Mouse (Mus musculus) stomach, embryonic 15.5 days (tissue): ENCODE data around the gene Slc22a13. TPM values are rescaled to one million over a fixed set of nuclear protein-coding genes. Genes with fewer than 3 reads are reported as not detected.
"Not testable (repeated sequence)": the region's sequence is repeated elsewhere in the genome, so short reads cannot be mapped to it uniquely, and the experiment has no call there.

Experiments
- ATAC-seq: fragments of 200-750 bp; cut with Nextera tagmentation; 2 replicates; pipeline ENCODE4 v1.8.0; 2017; ENCODE audit warnings: low read depth, moderate number of reproducible peaks, moderate TSS enrichment; ENCODE audit not compliant: insufficient read depth, low FRiP score
- H3K27ac ChIP-seq: fragments of 300-500 bp; sonication (generic); 2 replicates; pipeline ENCODE4 v1.5.1; 2015; ENCODE audit warnings: mild to moderate bottlenecking, inconsistent platforms
- H3K27me3 ChIP-seq: fragments of 300-500 bp; sonication (generic); replicated peaks from 2 replicates; pipeline ENCODE4 v1.6.1; 2015; ENCODE audit warnings: inconsistent platforms
- H3K36me3 ChIP-seq: fragments of 300-500 bp; sonication (generic); 2 replicates; pipeline ENCODE4 v1.6.1; 2015; ENCODE audit warnings: inconsistent platforms
- H3K4me1 ChIP-seq: fragments of 300-500 bp; sonication (generic); 2 replicates; pipeline ENCODE4 v1.6.1; 2015; ENCODE audit warnings: inconsistent platforms
- H3K4me2 ChIP-seq: fragments of 300-500 bp; sonication (generic); 2 replicates; pipeline ENCODE4 v1.6.1; 2015; ENCODE audit warnings: mild to moderate bottlenecking, inconsistent platforms
- H3K4me3 ChIP-seq: fragments of 300-500 bp; sonication (generic); replicated peaks from 2 replicates; pipeline ENCODE4 v1.5.1; 2015; ENCODE audit warnings: inconsistent platforms
- H3K9ac ChIP-seq: fragments of 300-500 bp; sonication (generic); 2 replicates; pipeline ENCODE4 v1.6.1; 2015; ENCODE audit warnings: inconsistent platforms
- H3K9me3 ChIP-seq: fragments of 300-500 bp; sonication (generic); 2 replicates; pipeline ENCODE4 v1.6.1; 2016; ENCODE audit warnings: inconsistent platforms
- WGBS: fragments of 180-500 bp; shearing (Covaris S2); methylation state at CpG from one replicate; pipeline ENCODE4 v1.1.7; 2015; 5-methylcytosine and 5-hydroxymethylcytosine counted together
- polyA plus RNA-seq: library from polyadenylated mRNA; unstranded; fragments of >200 nt; fragmentation: Nextera tagmentation; extraction: Ambion mirVana; gene quantifications from 2 replicates; pipeline ENCODE4 v1.2.1, GENCODE M21; 2015

The Slc22a13 gene
- polyA plus RNA-seq, 1 experiment from 2014 or later = not detected

DNA sequence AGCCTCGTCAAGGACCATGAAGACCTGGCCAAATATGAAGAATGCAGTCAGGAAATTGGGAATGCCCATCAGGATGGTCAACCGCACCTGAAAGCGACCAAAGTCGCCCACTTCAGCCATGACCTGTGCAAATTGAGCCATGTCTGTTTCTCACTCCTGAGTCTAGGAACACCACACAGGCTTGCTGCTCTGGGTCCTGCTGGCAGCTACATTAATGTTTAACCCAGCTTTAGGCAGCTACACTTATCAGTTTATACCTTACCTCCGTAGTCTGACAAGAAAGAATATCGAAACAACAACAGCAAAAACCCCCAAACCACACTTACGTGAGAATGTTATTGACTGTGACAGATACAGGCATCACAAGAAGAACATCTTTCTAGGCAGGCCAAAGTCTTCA is 22.7 kb upstream of the Slc22a13 start:
- no peaks in the 10 kb centered on the region for H3K9me3 ChIP-seq
- H3K4me2 ChIP-seq = no peak overlapping the region
- H3K27me3 ChIP-seq = no peaks in the 10 kb centered on the region
- H3K9ac ChIP-seq = no peak overlapping the region
- H3K36me3 ChIP-seq = no peaks in the 10 kb centered on the region
- no peak overlapping the region for H3K4me3 ChIP-seq
- ATAC-seq = no peak
- no peak overlapping the region for H3K27ac ChIP-seq
- H3K4me1 ChIP-seq = no peaks in the 10 kb centered on the region
- WGBS = 75% methylated on average over 7 of the region's 7 CpGs

DNA sequence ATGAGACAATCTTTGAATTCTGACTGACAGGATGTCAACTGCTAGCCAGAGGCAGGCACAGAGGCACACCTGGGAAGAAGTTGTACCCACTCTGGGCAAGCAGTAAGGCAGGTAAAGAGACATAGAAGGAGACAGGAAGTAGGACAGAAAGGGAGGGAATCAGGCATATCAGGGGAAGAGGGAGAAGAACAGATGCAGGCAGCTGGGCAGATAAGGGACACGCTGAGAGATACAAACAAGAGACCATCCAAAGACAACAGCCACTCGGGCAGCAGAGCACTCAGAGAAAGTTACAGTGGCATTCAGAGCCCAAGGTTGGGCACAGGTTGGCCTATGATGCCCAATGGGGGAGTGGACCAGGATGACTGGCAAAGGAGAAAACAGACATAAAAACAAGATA is 21.9 kb upstream of the Slc22a13 start:
- no peak overlapping the region for H3K4me2 ChIP-seq
- H3K4me3 ChIP-seq = no peak overlapping the region
- WGBS = 64% methylated on average over 2 of the region's 2 CpGs
- H3K36me3 ChIP-seq = no peaks in the 10 kb centered on the region
- no peaks in the 10 kb centered on the region for H3K4me1 ChIP-seq
- no peaks in the 10 kb centered on the region for H3K27me3 ChIP-seq
- H3K9ac ChIP-seq = no peak overlapping the region
- H3K9me3 ChIP-seq = no peaks in the 10 kb centered on the region
- no peak overlapping the region for H3K27ac ChIP-seq
- ATAC-seq = no peak

DNA sequence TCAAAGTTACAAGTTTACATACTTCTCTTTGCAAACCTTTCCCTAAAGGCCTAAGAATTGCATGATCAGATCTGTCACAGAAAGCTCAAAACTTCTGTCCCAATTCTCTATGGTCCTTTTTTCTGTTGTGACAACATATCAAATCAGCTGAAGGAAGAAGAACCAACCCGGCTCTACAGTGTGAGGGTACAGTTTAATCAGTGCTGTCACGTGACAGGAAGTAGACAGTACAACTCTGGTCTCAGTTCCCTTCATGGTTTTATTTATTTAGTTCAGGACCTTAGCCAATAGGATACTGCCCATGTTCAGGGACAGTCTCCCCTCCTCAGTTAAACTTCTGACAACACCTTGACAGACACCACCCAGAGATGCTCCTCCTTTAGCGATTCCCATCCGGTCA is 11.4 kb upstream of the Slc22a13 start:
- Histone ChIP-seq H3K4me3 (no peak overlapping the region), H3K4me2 (no peak overlapping the region), H3K27ac (no peak overlapping the region), H3K4me1 (no peaks in the 10 kb centered on the region), H3K36me3 (peaks cover 6% of the 10 kb centered on the region; the same call in 1 of the 2 replicates), H3K9me3 (0 out of 2 replicates have a peak, but pooled peaks cover 4% of the 10 kb centered on the region), H3K27me3 (no peaks in the 10 kb centered on the region), H3K9ac (no peak overlapping the region)
- 78% methylated on average over 4 of the region's 4 CpGs for WGBS
- ATAC-seq = no peak

DNA sequence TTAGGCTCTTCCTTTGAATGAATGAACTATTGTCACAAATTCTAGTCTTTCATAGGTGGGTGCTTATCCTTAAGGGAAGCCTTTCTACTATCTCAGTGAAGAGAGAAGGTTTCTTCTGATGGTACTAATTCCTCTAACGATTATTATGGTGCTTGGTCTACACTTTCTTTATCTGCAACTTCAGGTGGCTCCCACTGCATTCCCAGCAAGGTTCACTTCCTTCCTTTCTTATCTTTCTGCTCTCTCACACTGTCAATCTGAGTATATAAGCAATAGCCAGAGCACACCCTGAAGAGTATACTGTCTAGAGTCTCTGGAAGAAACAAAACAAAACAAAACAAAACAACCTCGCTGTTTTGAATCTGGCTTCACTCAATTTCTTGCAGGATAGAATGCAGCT is 10.8 kb upstream of the Slc22a13 start:
- WGBS = 85% methylated on average over 2 of the region's 2 CpGs
- Histone ChIP-seq H3K4me2 (no peak overlapping the region), H3K36me3 (peaks cover 4% of the 10 kb centered on the region; the same call in 1 of the 2 replicates), H3K27ac (no peak overlapping the region), H3K9ac (no peak overlapping the region), H3K4me3 (no peak overlapping the region), H3K4me1 (no peaks in the 10 kb centered on the region), H3K9me3 (0 out of 2 replicates have a peak, but pooled peaks cover 4% of the 10 kb centered on the region), H3K27me3 (no peaks in the 10 kb centered on the region)
- ATAC-seq = no peak

DNA sequence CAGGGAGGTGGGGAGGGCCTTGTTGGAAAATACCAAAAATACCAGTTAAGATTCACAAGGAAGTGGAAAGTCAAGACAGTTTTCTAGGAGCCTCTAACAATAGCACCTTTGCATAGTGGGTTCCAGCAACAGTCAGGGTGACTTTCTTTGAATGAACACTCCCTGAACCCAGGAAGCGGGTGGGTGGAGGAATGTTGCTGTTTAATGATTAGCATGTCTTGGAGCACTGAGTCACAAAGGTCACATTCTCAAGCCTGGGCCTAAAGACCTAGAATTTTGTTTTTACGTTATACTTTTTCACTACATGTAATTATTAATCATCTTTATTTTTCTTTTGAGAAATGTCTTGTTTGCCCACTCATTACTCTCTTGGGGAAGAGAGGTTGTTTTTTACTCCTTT is 6.4 kb upstream of the Slc22a13 start:
- not testable (repeated sequence) for H3K4me3 ChIP-seq, H3K27ac ChIP-seq

DNA sequence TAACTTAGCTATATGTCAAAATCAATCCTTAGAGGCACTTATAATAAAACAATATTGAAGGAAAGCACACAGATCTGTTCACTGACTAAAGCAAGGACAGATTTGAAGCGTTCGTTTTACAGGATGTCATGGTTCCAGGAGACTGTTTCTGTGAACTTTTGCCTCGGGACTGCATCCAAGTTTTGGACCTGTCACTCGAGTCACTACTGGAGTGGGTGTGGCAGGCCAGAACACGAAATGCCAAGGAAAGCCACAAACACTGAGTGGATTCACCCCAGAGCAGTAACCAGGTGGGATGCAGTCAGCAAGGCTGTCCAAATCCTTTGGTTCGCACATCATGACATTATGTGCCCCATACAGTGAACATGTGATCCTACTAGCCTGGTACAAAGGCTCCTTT is 5.7 kb upstream of the Slc22a13 start:
- Histone ChIP-seq H3K9me3 (no peaks in the 10 kb centered on the region), H3K36me3 (no peaks in the 10 kb centered on the region), H3K4me1 (no peaks in the 10 kb centered on the region), H3K27me3 (no peaks in the 10 kb centered on the region), H3K9ac (no peak overlapping the region), H3K4me3 (no peak overlapping the region), H3K4me2 (no peak overlapping the region), H3K27ac (no peak overlapping the region)
- 84% methylated on average over 6 of the region's 6 CpGs for WGBS
- ATAC-seq = no peak

More for the DNA sequence above, 6.4 kb upstream of the Slc22a13 start:
- H3K9ac ChIP-seq, ATAC-seq, H3K4me2 ChIP-seq, H3K9me3 ChIP-seq, H3K27me3 ChIP-seq, H3K36me3 ChIP-seq, H3K4me1 ChIP-seq: not testable (repeated sequence)
- whole genome bisulfite sequencing = 66% methylated on average over 2 of the region's 2 CpGs

DNA sequence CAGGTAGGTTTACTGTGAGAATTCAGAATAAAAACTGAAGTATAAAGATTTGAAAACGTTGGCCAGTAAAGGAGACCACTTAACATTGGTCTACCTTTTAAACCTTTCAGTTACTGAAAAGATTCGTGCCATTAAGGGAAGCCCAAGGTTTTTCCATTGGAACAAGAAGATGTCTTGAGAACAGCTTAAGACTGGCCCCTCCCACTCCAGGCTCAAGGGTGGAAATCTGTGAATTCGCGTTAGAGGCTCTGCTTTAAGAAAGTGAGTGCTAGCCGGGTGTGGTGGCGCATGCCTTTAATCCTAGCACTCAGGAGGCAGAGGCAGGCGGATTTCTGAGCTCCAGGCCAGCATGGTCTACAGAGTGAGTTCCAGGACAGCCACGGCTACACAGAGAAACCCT is 4.1 kb upstream of the Slc22a13 start:
- Histone ChIP-seq H3K27ac (no peak overlapping the region), H3K4me1 (no peaks in the 10 kb centered on the region), H3K9ac (no peak overlapping the region), H3K4me3 (no peak overlapping the region), H3K4me2 (no peak overlapping the region), H3K36me3 (no peaks in the 10 kb centered on the region), H3K9me3 (no peaks in the 10 kb centered on the region), H3K27me3 (no peaks in the 10 kb centered on the region)
- WGBS = 82% methylated on average over 8 of the region's 8 CpGs
- no peak for ATAC-seq

DNA sequence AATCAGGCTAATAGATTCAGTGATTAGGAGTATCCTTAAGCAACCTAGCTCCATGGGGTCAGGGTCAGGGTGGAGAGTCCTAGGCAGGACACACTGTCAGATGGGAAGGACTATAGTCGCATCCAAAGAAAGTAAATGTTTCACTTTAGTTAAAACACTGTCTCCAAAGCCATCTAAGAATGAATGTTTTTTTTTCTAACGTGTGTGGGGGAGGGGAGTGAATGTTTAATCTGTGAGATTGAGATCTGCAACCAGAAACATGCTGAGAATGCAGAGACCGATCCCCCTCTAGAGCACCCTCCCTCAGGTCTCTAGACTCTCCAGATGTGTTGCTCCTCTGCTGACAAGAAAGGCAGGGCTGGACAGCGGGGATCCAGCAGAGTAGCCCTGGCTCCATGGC is 1.8 kb downstream of the Slc22a13 start:
- no peak for ATAC-seq
- no peak overlapping the region for H3K27ac ChIP-seq
- H3K9me3 ChIP-seq = no peaks in the 10 kb centered on the region
- no peaks in the 10 kb centered on the region for H3K4me1 ChIP-seq
- no peaks in the 10 kb centered on the region for H3K27me3 ChIP-seq
- H3K4me2 ChIP-seq = no peak overlapping the region
- H3K9ac ChIP-seq = no peak overlapping the region
- no peaks in the 10 kb centered on the region for H3K36me3 ChIP-seq
- WGBS = 51% methylated on average over 4 of the region's 4 CpGs
- H3K4me3 ChIP-seq = no peak overlapping the region

DNA sequence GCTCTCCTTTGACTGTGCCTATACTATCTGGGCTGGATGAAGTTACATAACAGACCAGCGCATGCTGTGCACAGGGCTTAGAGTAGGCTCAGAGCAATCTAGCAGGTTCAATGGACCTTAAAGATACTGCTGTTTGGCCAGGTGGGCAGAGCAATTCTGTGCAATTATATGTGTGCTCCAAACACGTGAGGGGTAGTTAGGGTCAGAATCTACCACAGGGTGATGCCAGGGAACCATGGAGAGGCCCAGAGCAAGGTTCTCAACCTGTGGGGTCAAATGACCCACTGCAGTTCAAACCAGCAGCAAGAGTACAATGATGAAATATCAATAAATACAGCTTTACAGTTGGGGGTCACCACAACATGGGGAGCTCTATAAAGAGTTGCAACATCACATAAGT is 2.2 kb downstream of the Slc22a13 start:
- Histone ChIP-seq H3K9me3 (no peaks in the 10 kb centered on the region), H3K4me3 (no peak overlapping the region), H3K9ac (no peak overlapping the region), H3K4me2 (no peak overlapping the region), H3K27me3 (no peaks in the 10 kb centered on the region), H3K4me1 (no peaks in the 10 kb centered on the region), H3K27ac (no peak overlapping the region), H3K36me3 (no peaks in the 10 kb centered on the region)
- WGBS = 68% methylated on average over 2 of the region's 2 CpGs
- no peak for ATAC-seq

DNA sequence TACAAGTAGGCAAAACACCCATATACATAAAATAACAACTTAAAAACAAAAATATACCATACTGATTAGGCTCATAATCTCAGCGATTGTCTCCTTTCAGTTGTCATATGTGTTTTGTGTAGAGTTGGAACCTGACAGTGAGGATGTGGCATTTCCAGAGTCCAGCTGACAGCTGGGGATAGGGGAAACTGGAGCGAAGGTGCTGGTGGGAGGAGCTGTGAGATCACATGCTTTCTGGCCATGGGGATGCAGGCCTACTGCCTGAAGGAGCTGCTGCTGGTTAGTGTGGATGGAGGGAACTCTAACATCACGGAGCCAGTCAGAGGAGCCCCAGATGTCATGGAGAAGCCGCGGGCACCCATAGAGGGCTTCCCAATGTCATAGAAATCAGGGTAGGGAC is 3.1 kb downstream of the Slc22a13 start:
- Histone ChIP-seq H3K27ac (no peak overlapping the region), H3K4me3 (no peak overlapping the region), H3K9me3 (no peaks in the 10 kb centered on the region), H3K27me3 (no peaks in the 10 kb centered on the region), H3K9ac (no peak overlapping the region), H3K4me2 (no peak overlapping the region), H3K4me1 (no peaks in the 10 kb centered on the region), H3K36me3 (no peaks in the 10 kb centered on the region)
- WGBS = 86% methylated on average over 5 of the region's 5 CpGs
- no peak for ATAC-seq

DNA sequence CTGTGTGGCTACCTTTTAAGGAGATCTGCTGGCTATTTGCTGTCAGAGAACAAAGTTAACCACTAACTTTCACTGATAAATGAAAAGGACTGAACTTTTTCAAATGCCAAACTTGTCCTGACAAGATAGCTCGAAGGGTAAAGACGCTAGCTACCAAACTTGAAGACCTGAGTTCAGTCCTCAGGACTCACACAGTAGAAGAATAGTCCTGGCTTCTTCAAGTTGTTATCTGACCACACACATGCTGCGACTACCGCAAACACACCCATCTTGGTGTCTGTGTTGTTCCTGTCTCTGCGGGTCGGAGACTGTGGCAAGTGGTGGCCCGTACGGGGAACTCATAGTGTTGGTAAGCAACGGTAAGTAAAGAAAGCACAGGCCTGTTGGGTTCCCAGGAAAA is 5.3 kb downstream of the Slc22a13 start:
- H3K9ac ChIP-seq = no peak overlapping the region
- H3K36me3 ChIP-seq = no peaks in the 10 kb centered on the region
- H3K4me3 ChIP-seq = no peak overlapping the region
- no peak overlapping the region for H3K27ac ChIP-seq
- no peak overlapping the region for H3K4me2 ChIP-seq
- no peaks in the 10 kb centered on the region for H3K27me3 ChIP-seq
- no peak for ATAC-seq
- no peaks in the 10 kb centered on the region for H3K4me1 ChIP-seq
- WGBS = 91% methylated on average over 9 of the region's 9 CpGs
- H3K9me3 ChIP-seq = no peaks in the 10 kb centered on the region

DNA sequence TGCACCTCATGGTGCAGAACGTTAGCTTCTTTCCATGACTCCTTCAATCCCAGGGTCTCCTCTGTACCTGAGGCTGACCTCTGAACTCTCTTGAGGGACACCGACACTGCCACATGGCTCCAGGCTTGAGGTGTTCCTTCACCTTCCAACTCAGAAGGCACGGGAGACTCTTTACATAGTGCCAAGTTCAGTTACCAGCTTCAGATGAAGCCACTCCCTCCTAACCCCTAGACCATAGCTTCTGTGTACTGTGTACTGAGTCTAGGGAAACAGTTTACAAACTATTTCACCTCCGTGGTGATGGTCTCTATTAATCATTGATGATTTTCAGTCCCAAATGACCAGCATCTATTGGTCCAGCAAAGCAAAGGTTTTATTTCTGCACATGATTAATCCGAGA is 7.2 kb downstream of the Slc22a13 start:
- Histone ChIP-seq H3K27me3 (no peaks in the 10 kb centered on the region), H3K9me3 (no peaks in the 10 kb centered on the region), H3K4me2 (no peak overlapping the region), H3K27ac (no peak overlapping the region), H3K36me3 (no peaks in the 10 kb centered on the region), H3K4me3 (no peak overlapping the region), H3K4me1 (no peaks in the 10 kb centered on the region), H3K9ac (no peak overlapping the region)
- WGBS = 83% methylated on average over 5 of the region's 5 CpGs
- ATAC-seq = no peak

DNA sequence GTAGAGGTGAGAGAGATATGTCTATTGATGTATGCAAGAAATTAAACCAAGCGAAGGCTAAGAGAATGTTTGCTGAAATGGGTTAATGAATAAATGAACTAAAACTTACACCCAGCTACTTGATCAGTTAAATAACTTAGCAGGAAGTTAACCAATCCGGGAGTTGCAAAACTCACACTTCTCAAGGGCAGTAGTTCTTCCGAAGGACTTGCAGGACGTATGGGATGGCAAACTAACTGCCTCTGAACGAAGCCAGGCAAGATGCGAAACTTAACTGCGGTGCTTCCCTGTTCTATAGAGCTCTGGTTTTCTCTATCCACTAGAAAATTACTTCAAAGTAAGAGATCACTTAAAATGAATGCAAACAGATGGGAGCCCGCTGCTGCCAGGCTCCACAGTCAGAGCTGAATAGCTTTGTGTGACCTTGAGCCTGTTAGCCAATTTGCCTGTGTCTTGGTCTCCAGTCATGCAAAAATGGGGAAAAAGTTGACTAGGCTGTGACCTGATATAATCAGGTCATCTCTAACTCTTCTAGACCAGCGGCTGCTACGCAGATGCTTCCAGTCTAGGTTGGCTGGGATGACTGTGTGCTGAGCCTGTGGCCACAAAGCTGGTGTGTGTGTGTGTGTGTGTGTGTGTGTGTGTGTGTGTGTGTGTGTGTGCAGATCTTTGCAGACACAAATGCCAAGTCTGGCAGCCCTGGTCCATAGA is 9.6 kb downstream of the Slc22a13 start:
- H3K4me3 ChIP-seq = no peak overlapping the region
- H3K27ac ChIP-seq = no peak overlapping the region
- no peaks in the 10 kb centered on the region for H3K4me1 ChIP-seq
- no peak overlapping the region for H3K9ac ChIP-seq
- no peaks in the 10 kb centered on the region for H3K9me3 ChIP-seq
- no peaks in the 10 kb centered on the region for H3K36me3 ChIP-seq
- H3K27me3 ChIP-seq = no peaks in the 10 kb centered on the region
- WGBS = 73% methylated on average over 10 of the region's 10 CpGs
- ATAC-seq = no peak
- no peak overlapping the region for H3K4me2 ChIP-seq
